Comparison of ENCODE assay signal across 22 mouse cellular contexts in the genomic region with DNA sequence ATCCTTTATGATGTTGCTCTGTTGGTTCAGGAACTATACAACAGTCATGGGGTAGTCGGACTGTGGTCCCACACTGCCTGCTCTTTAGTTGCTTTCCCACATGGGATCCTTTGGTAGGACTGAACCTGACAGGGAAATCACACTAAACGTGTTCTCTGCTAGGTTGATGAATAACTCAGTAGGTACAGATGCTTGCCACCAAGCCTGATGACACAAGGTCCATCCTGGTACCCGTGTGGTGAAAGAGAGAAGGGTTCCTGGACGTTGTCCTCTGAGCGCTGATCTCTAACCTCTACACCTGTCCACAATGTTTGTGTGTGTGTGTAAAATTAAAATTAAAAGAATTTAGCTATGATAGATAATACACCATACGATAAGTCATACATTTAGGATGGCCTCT.
A peak's percentile ranks its signal among the peaks of the same experiment; 100 is the strongest.
DNase-seq lines count a peak whose midpoint lies in the region; ATAC-seq lines count a peak whose summit lies in the region.
"Had no signal": no experiment of that assay in that cellular context is flagged by ENCODE, and none has a peak within 500 bp of the region (broad histone marks: within the 10 kb centered on the region; RNA-seq: fewer than 3 reads in every experiment).

No protein-coding gene starts in this region.

- no peaks in the 10 kb centered on the region for H3K4me1 ChIP-seq in heart, embryonic 12.5 days (replicated peaks)
- H3K4me1 ChIP-seq in kidney, embryonic 16.5 days (ENCODE audit: insufficient read depth, low read length), result no peaks in the 10 kb centered on the region
- H3K4me1 ChIP-seq in liver, embryonic 15.5 days (replicated peaks), result no peaks in the 10 kb centered on the region

- H3K9me3 ChIP-seq in heart, embryonic 12.5 days (replicated peaks), result no peaks in the 10 kb centered on the region
- no peaks in the 10 kb centered on the region for H3K9me3 ChIP-seq in kidney, embryonic 16.5 days (ENCODE audit: low read length)
- H3K9me3 ChIP-seq in liver, embryonic 15.5 days (replicated peaks), result no peaks in the 10 kb centered on the region
- H3K9me3 ChIP-seq: forebrain, embryonic 10.5 days; forebrain, embryonic 13.5 days; heart, embryonic 13.5 days had no signal

- ATAC-seq in heart, embryonic 12.5 days (ENCODE audit: insufficient number of reproducible peaks, low FRiP score), result no peak
- no peak for ATAC-seq in kidney, embryonic 16.5 days (ENCODE audit: low FRiP score, low TSS enrichment)
- peak; percentile 51; the same call in 1 of the 2 replicates for ATAC-seq in liver, embryonic 15.5 days (ENCODE audit: insufficient read depth)
- ATAC-seq: activated CD4-positive, CD25-positive, alpha-beta regulatory T cell, adult 4 months; forebrain, embryonic 13.5 days; forebrain, embryonic 16.5 days; hindbrain, postnatal 0 days had no signal

- H3K27ac ChIP-seq in heart, embryonic 12.5 days (ENCODE audit: poor library complexity, severe bottlenecking), result no peak overlapping the region
- H3K27ac ChIP-seq in kidney, embryonic 16.5 days (ENCODE audit: low read length), result no peak overlapping the region
- no peak overlapping the region for H3K27ac ChIP-seq in liver, embryonic 15.5 days (replicated peaks)
- H3K27ac ChIP-seq: forebrain, embryonic 10.5 days; forebrain, embryonic 13.5 days; heart, embryonic 13.5 days; hindbrain, embryonic 14.5 days; hindbrain, postnatal 0 days had no signal

- no peaks in the 10 kb centered on the region for H3K36me3 ChIP-seq in heart, embryonic 12.5 days
- no peaks in the 10 kb centered on the region for H3K36me3 ChIP-seq in kidney, embryonic 16.5 days (ENCODE audit: insufficient read depth, low read length)
- no peaks in the 10 kb centered on the region for H3K36me3 ChIP-seq in liver, embryonic 15.5 days (replicated peaks)
- H3K36me3 ChIP-seq: forebrain, embryonic 10.5 days; heart, embryonic 13.5 days had no signal

- no peak overlapping the region for H3K4me3 ChIP-seq in heart, embryonic 12.5 days
- H3K4me3 ChIP-seq in kidney, embryonic 16.5 days (ENCODE audit: low read length), result no peak overlapping the region
- H3K4me3 ChIP-seq in liver, embryonic 15.5 days (replicated peaks), result no peak overlapping the region
- H3K4me3 ChIP-seq: forebrain, embryonic 10.5 days; forebrain, embryonic 13.5 days; heart, embryonic 13.5 days had no signal

- H3K4me2 ChIP-seq in heart, embryonic 12.5 days, result no peak overlapping the region
- H3K4me2 ChIP-seq in kidney, embryonic 16.5 days (replicated peaks; ENCODE audit: low read depth, low read length), result no peak overlapping the region
- no peak overlapping the region for H3K4me2 ChIP-seq in liver, embryonic 15.5 days
- H3K4me2 ChIP-seq: forebrain, embryonic 13.5 days; heart, embryonic 13.5 days; hindbrain, embryonic 14.5 days had no signal

- DNase-seq in heart, adult 11 months, result peak; percentile 10
- peak; percentile 5 to 6 for DNase-seq in kidney, postnatal 36 days
- DNase-seq in liver, result no peak
- DNase-seq: adrenal gland, postnatal 10 days; adrenal gland, postnatal 36 days; cerebellum, adult 18-20 months; cerebellum, adult 9-10 months; cerebellum, postnatal 14 days; gastrocnemius, postnatal 10 days; heart, adult 18-20 months; heart, postnatal 14 days; heart, postnatal 4 days had no signal

- no peak overlapping the region for H3K9ac ChIP-seq in heart, embryonic 12.5 days
- no peak overlapping the region for H3K9ac ChIP-seq in kidney, embryonic 16.5 days (replicated peaks; ENCODE audit: low read length)
- no peak overlapping the region for H3K9ac ChIP-seq in liver, embryonic 15.5 days
- H3K9ac ChIP-seq: forebrain, embryonic 13.5 days; heart, embryonic 13.5 days; hindbrain, embryonic 14.5 days had no signal

- WGBS in heart, embryonic 12.5 days, result 84% methylated on average over 6 of the region's 6 CpGs
- 89% methylated on average over 6 of the region's 6 CpGs for WGBS in kidney, embryonic 16.5 days
- 69% methylated on average over 6 of the region's 6 CpGs for WGBS in liver, embryonic 15.5 days (ENCODE audit: insufficient replicate concordance)

- H3K27me3 ChIP-seq in heart, embryonic 12.5 days (replicated peaks), result no peaks in the 10 kb centered on the region
- H3K27me3 ChIP-seq in kidney, embryonic 16.5 days (ENCODE audit: insufficient read depth, low read length), result no peaks in the 10 kb centered on the region
- H3K27me3 ChIP-seq in liver, embryonic 15.5 days, result no peaks in the 10 kb centered on the region
- H3K27me3 ChIP-seq: heart, embryonic 13.5 days had no signal
